Mouse (Mus musculus) limb, embryonic 10.5 days (tissue): ENCODE results near the gene Ndufa10. TPM values are rescaled to one million over a fixed set of nuclear protein-coding genes. Genes with fewer than 3 reads are reported as not detected.

Source experiments
- DNase-seq: peaks from one replicate; pipeline ENCODE4 v3.0.0-alpha.2; 2017; ENCODE audit warnings: low spot score
- H3K27ac ChIP-seq: fragments of 300-500 bp; sonication (generic); 2 replicates; pipeline ENCODE4 v1.5.1; 2016; ENCODE audit warnings: mild to moderate bottlenecking
- H3K27me3 ChIP-seq: fragments of 300-500 bp; sonication (generic); 2 replicates; pipeline ENCODE4 v1.6.1; 2016; ENCODE audit warnings: low read depth, mild to moderate bottlenecking; ENCODE audit not compliant: poor library complexity, severe bottlenecking
- H3K36me3 ChIP-seq: fragments of 300-500 bp; sonication (generic); 2 replicates; pipeline ENCODE4 v1.6.1; 2016; ENCODE audit warnings: mild to moderate bottlenecking, moderate library complexity
- H3K4me1 ChIP-seq: fragments of 300-500 bp; sonication (generic); 2 replicates; pipeline ENCODE4 v1.6.1; 2016
- H3K4me3 ChIP-seq: fragments of 300-500 bp; sonication (generic); 2 replicates; pipeline ENCODE4 v1.5.1; 2016; ENCODE audit warnings: mild to moderate bottlenecking, moderate library complexity
- H3K9me3 ChIP-seq: fragments of 300-500 bp; sonication (generic); replicated peaks from 2 replicates; pipeline ENCODE4 v1.6.1; 2016; ENCODE audit warnings: mild to moderate bottlenecking
- WGBS: fragments of 180-500 bp; shearing (Covaris S2); methylation state at CpG from one replicate; pipeline ENCODE4 v1.1.7; 2016; 5-methylcytosine and 5-hydroxymethylcytosine counted together
- microRNA-seq: library from miRNA; unstranded; fragments of <30 nt; microRNA quantifications from one replicate; pipeline ENCODE4, GENCODE M21; 2017
- polyA plus RNA-seq: library from polyadenylated mRNA; unstranded; fragments of >200 nt; fragmentation: Nextera tagmentation; extraction: Ambion mirVana; gene quantifications from 2 replicates; pipeline ENCODE4 v1.2.1, GENCODE M21; 2016

Ndufa10 gene
- polyA plus RNA-seq, 1 experiment from 2014 or later: 311 TPM

DNA sequence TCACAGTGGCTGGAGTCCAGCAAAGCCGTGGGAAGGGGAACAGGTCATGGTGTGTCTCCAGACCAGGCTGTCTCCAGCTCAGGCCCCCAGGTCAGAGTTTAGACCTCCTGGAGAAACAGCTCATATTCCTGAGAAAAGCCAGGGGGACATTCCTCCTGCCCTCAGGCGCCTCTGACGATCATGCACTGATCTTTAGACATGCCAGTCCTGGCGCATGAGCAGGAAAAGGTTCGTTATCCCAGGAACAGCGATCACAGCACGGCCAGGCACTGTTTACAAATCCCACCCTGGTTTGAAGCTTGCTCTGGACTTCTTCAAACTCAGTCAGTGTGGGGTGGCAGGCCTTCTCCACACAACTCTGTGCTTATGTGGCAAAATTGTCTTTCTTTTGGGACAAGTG is 75.1 kb downstream of the Ndufa10 start:
- Histone ChIP-seq H3K4me3 (no peak overlapping the region), H3K9me3 (no peaks in the 10 kb centered on the region), H3K36me3 (no peaks in the 10 kb centered on the region), H3K27ac (peak overlapping the region; percentile 69), H3K27me3 (no peaks in the 10 kb centered on the region), H3K4me1 (peaks cover 36% of the 10 kb centered on the region)
- 15% methylated on average over 7 of the region's 7 CpGs for WGBS
- no peak for DNase-seq

DNA sequence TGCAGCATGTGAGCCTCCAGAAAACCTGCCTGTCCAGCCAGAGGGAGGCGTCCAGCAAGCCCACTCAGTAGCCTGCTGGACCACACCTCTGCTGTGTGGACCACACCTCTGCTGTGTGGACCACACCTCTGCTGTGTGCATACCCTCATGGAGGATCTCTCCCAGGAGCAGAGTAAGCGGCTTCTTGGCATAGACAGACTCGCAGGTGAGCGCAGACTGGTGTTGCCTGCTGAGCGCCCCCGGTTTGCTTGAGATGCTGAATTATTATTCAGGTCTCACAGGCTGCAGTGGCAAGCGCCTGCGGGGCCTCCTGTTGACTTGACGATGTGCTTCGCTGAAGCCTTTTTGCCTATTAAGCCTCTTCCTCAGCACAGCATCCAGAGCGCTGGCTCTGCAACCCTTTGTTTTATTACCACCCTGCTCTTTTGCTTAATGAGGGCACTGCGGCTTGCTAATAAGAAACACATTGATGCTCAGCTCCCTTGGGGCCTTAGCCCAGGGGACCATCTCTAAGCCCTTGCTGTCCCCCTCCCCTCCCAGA is 76.1 kb downstream of the Ndufa10 start:
- Histone ChIP-seq H3K27ac (peak overlapping the region; percentile 69), H3K4me1 (peaks cover 36% of the 10 kb centered on the region)

DNA sequence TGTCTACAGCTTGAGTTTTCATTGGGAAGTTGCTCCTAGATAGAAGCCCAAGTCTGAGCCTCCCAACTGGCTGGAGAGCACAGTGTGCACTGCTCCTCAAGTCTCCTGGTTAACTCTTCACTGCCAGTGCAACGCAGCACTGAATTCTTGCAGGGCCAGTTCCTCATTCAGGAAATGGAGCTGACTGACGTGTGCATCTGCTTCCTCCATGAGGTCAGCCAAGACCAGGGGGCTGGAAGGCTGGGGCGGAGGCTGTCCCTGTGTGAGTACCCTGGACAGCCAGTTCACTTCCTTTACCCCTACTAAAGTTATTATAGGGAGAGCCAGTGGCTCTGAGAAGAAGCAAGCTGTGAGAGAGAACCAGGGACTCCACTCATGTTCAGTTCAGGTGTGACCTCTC is 79.4 kb downstream of the Ndufa10 start:
- 78% methylated on average over 3 of the region's 3 CpGs for WGBS
- Histone ChIP-seq H3K9me3 (no peaks in the 10 kb centered on the region), H3K27me3 (no peaks in the 10 kb centered on the region), H3K27ac (no peak overlapping the region), H3K4me1 (peaks cover 27% of the 10 kb centered on the region), H3K4me3 (no peak overlapping the region), H3K36me3 (no peaks in the 10 kb centered on the region)
- no peak for DNase-seq

More for the DNA sequence above, 76.1 kb downstream of the Ndufa10 start:
- peak; percentile 68 for DNase-seq
- Histone ChIP-seq H3K27me3 (no peaks in the 10 kb centered on the region), H3K9me3 (no peaks in the 10 kb centered on the region), H3K36me3 (no peaks in the 10 kb centered on the region), H3K4me3 (0 out of 2 replicates have a peak overlapping the region, but pooled peaks have one; percentile 13)
- WGBS: 11% methylated on average over 12 of the region's 12 CpGs

DNA sequence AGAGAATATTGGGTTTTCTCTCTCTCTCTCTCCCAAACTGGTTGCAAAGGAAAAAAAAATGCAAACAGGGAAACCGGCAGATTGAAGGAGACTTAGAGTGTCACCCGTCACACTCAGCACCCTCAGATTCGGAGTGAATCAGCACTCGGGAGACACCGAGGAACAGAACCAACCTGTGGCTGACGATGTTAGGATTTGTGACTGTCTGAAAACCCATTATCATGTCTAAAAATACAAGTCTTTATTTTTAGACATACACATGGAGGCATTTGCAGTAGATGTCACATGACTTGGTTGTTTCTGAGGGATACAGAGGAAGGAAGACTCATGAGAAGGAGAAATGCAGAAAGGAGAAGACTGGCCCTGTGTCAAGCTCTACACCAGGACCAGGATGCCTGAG is 80.5 kb downstream of the Ndufa10 start:
- DNase-seq: no peak
- Histone ChIP-seq H3K36me3 (no peaks in the 10 kb centered on the region), H3K4me3 (no peak overlapping the region), H3K4me1 (peaks cover 17% of the 10 kb centered on the region), H3K9me3 (no peaks in the 10 kb centered on the region), H3K27ac (no peak overlapping the region), H3K27me3 (no peaks in the 10 kb centered on the region)
- WGBS: 92% methylated on average over 6 of the region's 6 CpGs

Small RNA genes lying within 50 kb of the gene (microRNA-seq; reads per million reads assigned to microRNA genes)
- gene Mir6900: 6.4 reads per million, percentile 12 among the genes with 10 or more reads in this experiment

Other genes starting within 250 kb of the Ndufa10 start
- not detected in 2 replicates for gene Olfr1416, start 11.3 kb upstream of the Ndufa10 start, polyA plus RNA-seq
- not detected in 2 replicates for gene Olfr1415, start 22.2 kb upstream of the Ndufa10 start, polyA plus RNA-seq
- not detected in 2 replicates for gene Olfr1414, start 44.8 kb upstream of the Ndufa10 start, polyA plus RNA-seq
- not detected in 2 replicates for gene Olfr1413, start 97.5 kb upstream of the Ndufa10 start, polyA plus RNA-seq
- not detected in 2 replicates for gene Olfr1412, start 111.9 kb upstream of the Ndufa10 start, polyA plus RNA-seq
- gene Olfr1411, start 120.6 kb upstream of the Ndufa10 start, polyA plus RNA-seq: not detected in 2 replicates
- not detected in 2 replicates for gene Olfr1410, start 131.9 kb upstream of the Ndufa10 start, polyA plus RNA-seq
- gene Olfr12, start 143.9 kb upstream of the Ndufa10 start, polyA plus RNA-seq: not detected in 2 replicates
- gene Cops9, start 168.1 kb upstream of the Ndufa10 start, polyA plus RNA-seq: 327 and 345 TPM in 2 replicates
- gene Otos, start 175.0 kb upstream of the Ndufa10 start, polyA plus RNA-seq: 0.15 TPM in 1 of 2 replicates, not detected in the other